24 mouse cellular contexts compared by ENCODE assay signal in genomic region chr4:105089386-105089785, GRCm38 (mm10). TPM values are rescaled to one million over a fixed set of nuclear protein-coding genes. Genes with fewer than 3 reads are reported as not detected.
DNase-seq lines count a peak whose midpoint lies in the region; ATAC-seq lines count a peak whose summit lies in the region.
"Had no signal": no experiment of that assay in that cellular context is flagged by ENCODE, and none has a peak within 500 bp of the region (broad histone marks: within the 10 kb centered on the region; RNA-seq: fewer than 3 reads in every experiment).

No protein-coding gene starts in this region.

- H3K9me3 ChIP-seq in heart, embryonic 10.5 days: no peaks in the 10 kb centered on the region
- no peaks in the 10 kb centered on the region for H3K9me3 ChIP-seq in heart, embryonic 12.5 days (replicated peaks)
- no peaks in the 10 kb centered on the region for H3K9me3 ChIP-seq in heart, embryonic 15.5 days (replicated peaks)
- H3K9me3 ChIP-seq: embryonic facial prominence, embryonic 12.5 days; embryonic facial prominence, embryonic 15.5 days; hindbrain, embryonic 12.5 days; hindbrain, embryonic 15.5 days had no signal

- H3K9ac ChIP-seq in heart, embryonic 12.5 days: no peak overlapping the region
- H3K9ac ChIP-seq in heart, embryonic 15.5 days: no peak overlapping the region
- H3K9ac ChIP-seq: embryonic facial prominence, embryonic 12.5 days; embryonic facial prominence, embryonic 15.5 days; forebrain, postnatal 0 days; hindbrain, embryonic 12.5 days; hindbrain, embryonic 15.5 days had no signal

- no peak overlapping the region for H3K4me3 ChIP-seq in heart, embryonic 10.5 days
- H3K4me3 ChIP-seq in heart, embryonic 12.5 days: no peak overlapping the region
- H3K4me3 ChIP-seq in heart, embryonic 15.5 days: no peak overlapping the region
- H3K4me3 ChIP-seq: embryonic facial prominence, embryonic 12.5 days; embryonic facial prominence, embryonic 15.5 days; hindbrain, embryonic 12.5 days; hindbrain, embryonic 15.5 days had no signal

- no peak for DNase-seq in heart, embryonic 10.5 days (ENCODE audit: low spot score)
- no peak for DNase-seq in heart, adult 8-10 months (ENCODE audit: low spot score)
- peak; percentile 64 for DNase-seq in heart, postnatal 4 days
- DNase-seq in heart, postnatal 25 days (ENCODE audit: low spot score): no peak
- DNase-seq: adrenal gland, adult 2 months; adrenal gland, postnatal 14 days; cerebellum, adult 11 months; cerebellum, adult 2 months; cerebellum, adult 9-11 months; cerebellum, postnatal 25 days; forebrain, postnatal 0 days; gastrocnemius, postnatal 10 days; gastrocnemius, postnatal 36 days; kidney, adult 2 months had no signal

- intact Hi-C loops in heart, postnatal 25 days (cut with DNase I): no loop called here

- 91% methylated on average over 7 of the region's 7 CpGs for WGBS in heart, embryonic 10.5 days
- 78% methylated on average over 7 of the region's 7 CpGs for WGBS in heart, embryonic 12.5 days
- WGBS in heart, embryonic 15.5 days: 66% methylated on average over 7 of the region's 7 CpGs

- no peak overlapping the region for H3K4me2 ChIP-seq in heart, embryonic 12.5 days
- no peak overlapping the region for H3K4me2 ChIP-seq in heart, embryonic 15.5 days
- H3K4me2 ChIP-seq: embryonic facial prominence, embryonic 12.5 days; embryonic facial prominence, embryonic 15.5 days; hindbrain, embryonic 12.5 days; hindbrain, embryonic 15.5 days had no signal

- no peak for ATAC-seq in heart, embryonic 12.5 days (ENCODE audit: insufficient number of reproducible peaks, low FRiP score)
- no peak for ATAC-seq in heart, embryonic 15.5 days (replicated peaks; ENCODE audit: insufficient number of reproducible peaks, insufficient read depth, low FRiP score, low read depth)
- ATAC-seq: CD4-positive, CD25-positive, alpha-beta regulatory T cell, adult 4 months; forebrain, embryonic 14.5 days; forebrain, postnatal 0 days; intestine, postnatal 0 days had no signal

- no peaks in the 10 kb centered on the region; the same call in 1 of the 2 replicates for H3K36me3 ChIP-seq in heart, embryonic 10.5 days
- H3K36me3 ChIP-seq in heart, embryonic 12.5 days: 0 out of 2 replicates have a peak, but pooled peaks cover 4% of the 10 kb centered on the region
- no peaks in the 10 kb centered on the region for H3K36me3 ChIP-seq in heart, embryonic 15.5 days
- H3K36me3 ChIP-seq: embryonic facial prominence, embryonic 12.5 days; embryonic facial prominence, embryonic 15.5 days; hindbrain, embryonic 12.5 days; hindbrain, embryonic 15.5 days had no signal

- 0 out of 2 replicates have a peak overlapping the region, but pooled peaks have one; percentile 4 for H3K27ac ChIP-seq in heart, embryonic 10.5 days
- H3K27ac ChIP-seq in heart, embryonic 12.5 days (ENCODE audit: poor library complexity, severe bottlenecking): no peak overlapping the region
- peak overlapping the region; percentile 47 for H3K27ac ChIP-seq in heart, embryonic 15.5 days
- H3K27ac ChIP-seq: embryonic facial prominence, embryonic 12.5 days; embryonic facial prominence, embryonic 15.5 days; hindbrain, embryonic 12.5 days; hindbrain, embryonic 15.5 days had no signal

- no peaks in the 10 kb centered on the region for H3K27me3 ChIP-seq in heart, embryonic 10.5 days (ENCODE audit: insufficient read depth, poor library complexity, severe bottlenecking)
- no peaks in the 10 kb centered on the region for H3K27me3 ChIP-seq in heart, embryonic 12.5 days (replicated peaks)
- no peaks in the 10 kb centered on the region for H3K27me3 ChIP-seq in heart, embryonic 15.5 days
- H3K27me3 ChIP-seq: embryonic facial prominence, embryonic 12.5 days; embryonic facial prominence, embryonic 15.5 days; hindbrain, embryonic 12.5 days; hindbrain, embryonic 15.5 days had no signal

- peaks cover 27% of the 10 kb centered on the region for H3K4me1 ChIP-seq in heart, embryonic 10.5 days
- peaks cover 29% of the 10 kb centered on the region for H3K4me1 ChIP-seq in heart, embryonic 12.5 days (replicated peaks)
- peaks cover 31% of the 10 kb centered on the region for H3K4me1 ChIP-seq in heart, embryonic 15.5 days (replicated peaks)
- H3K4me1 ChIP-seq: embryonic facial prominence, embryonic 12.5 days; embryonic facial prominence, embryonic 15.5 days; hindbrain, embryonic 12.5 days; hindbrain, embryonic 15.5 days had no signal

RNA-seq across cellular contexts. Expression of gene Prkaa2, which starts 20.3 kb away (rescaled TPM):
- 21.2 and 40.2 TPM in 2 replicates for polyA plus RNA-seq in heart, embryonic 10.5 days (2016; fragmentation: Nextera tagmentation; extraction: Ambion mirVana)
- 48.2 and 53.1 TPM in 2 replicates for polyA plus RNA-seq in heart, embryonic 12.5 days (2016; fragmentation: Nextera tagmentation; extraction: Ambion mirVana)
- 39.2 and 46.6 TPM in 2 replicates for polyA plus RNA-seq in heart, embryonic 15.5 days (2015; fragmentation: Nextera tagmentation; extraction: Ambion mirVana)
- total RNA-seq in heart, adult 8-10 months (2022): 10 to 100 TPM; 77.3 to 89.7 (median 87.0) TPM
- 10 to 100 TPM; 88.5 to 89.9 TPM for total RNA-seq in heart, postnatal 4 days (2021)
- 10 to 100 TPM; 79.5 to 80.2 TPM for total RNA-seq in heart, postnatal 25 days (2021)
- total RNA-seq: MEL had no signal
- polyA plus RNA-seq: CD4-positive, CD25-positive, alpha-beta regulatory T cell, adult 4 months had no signal
